Mouse (Mus musculus): ENCODE results near the gene Alox15.

GRCm38 (mm10) chr11:70387436-70387835, 35.6 kb upstream of the Alox15 start:
- TF ChIP-seq POLR2A (IDR thresholded peaks at IDR 0.05; ENCODE audit: insufficient read depth, low read depth, low read length) (no peak), CTCF (IDR thresholded peaks at IDR 0.05; ENCODE audit: insufficient read depth, low read depth, low read length) (no peak)
